Mouse (Mus musculus): ENCODE results near the gene Lypd3. TPM values are rescaled to one million over a fixed set of nuclear protein-coding genes. Genes with fewer than 3 reads are reported as not detected.
"Not testable (repeated sequence)": the region's sequence is repeated elsewhere in the genome, so short reads cannot be mapped to it uniquely, and the experiment has no call there.

Lypd3 gene
- polyA plus RNA-seq, 1 experiment from 2014 or later = not detected

DNA sequence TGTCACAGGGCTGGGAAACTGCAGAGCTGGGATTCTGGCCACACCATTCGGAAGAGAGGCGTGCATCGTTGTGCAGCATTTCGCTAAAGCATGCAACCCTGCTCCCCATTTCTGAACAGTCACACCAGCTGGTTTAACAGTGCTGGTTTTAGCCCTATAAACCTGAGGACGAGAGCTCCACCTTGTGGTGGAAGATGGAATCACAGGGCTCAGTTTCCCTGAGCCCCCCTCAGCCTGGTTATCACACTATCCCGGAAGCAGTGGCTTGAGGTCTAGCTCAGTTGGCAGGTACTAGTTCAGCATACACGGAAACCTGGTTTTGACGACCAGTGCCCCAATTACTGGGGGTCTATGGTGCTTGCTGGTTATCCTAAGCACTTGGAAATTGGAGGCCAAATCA lies 26.2 kb downstream of the Lypd3 start:
- no peaks in the 10 kb centered on the region for H3K79me2 ChIP-seq (ENCODE audit: inconsistent target)
- H3K4me3 ChIP-seq (ENCODE audit: inconsistent target) = no peak overlapping the region
- H3K27ac ChIP-seq = no peak overlapping the region
- WGBS (ENCODE audit: missing documents) = 5% methylated on average over 8 of the region's 8 CpGs
- H3K36me3 ChIP-seq (ENCODE audit: inconsistent target) = no peaks in the 10 kb centered on the region

DNA sequence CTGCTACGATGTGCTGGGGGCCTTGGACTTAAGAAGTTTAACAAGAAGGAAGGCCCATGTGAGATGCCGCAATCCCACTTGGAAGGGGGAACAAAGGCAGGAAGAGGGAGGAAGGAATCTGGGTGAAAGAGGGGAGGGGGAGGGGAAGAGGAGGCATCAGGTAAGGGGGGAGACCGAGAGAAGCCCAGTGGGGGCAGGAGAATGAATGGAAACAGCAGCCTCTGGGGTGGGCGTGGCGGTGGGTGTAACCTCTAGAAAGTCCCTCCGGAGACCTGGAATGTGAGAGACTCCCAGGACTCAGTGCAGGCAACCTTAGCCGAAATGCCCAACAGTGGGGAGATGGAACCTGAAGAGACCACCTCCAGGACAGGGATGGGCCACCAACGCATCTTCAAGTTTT lies 28.0 kb downstream of the Lypd3 start:
- H3K79me2 ChIP-seq (ENCODE audit: inconsistent target) = no peaks in the 10 kb centered on the region
- no peaks in the 10 kb centered on the region for H3K36me3 ChIP-seq (ENCODE audit: inconsistent target)
- H3K4me3 ChIP-seq (ENCODE audit: inconsistent target) = no peak overlapping the region
- H3K27ac ChIP-seq = no peak overlapping the region
- whole genome bisulfite sequencing (ENCODE audit: missing documents) = 69% methylated on average over 8 of the region's 8 CpGs

DNA sequence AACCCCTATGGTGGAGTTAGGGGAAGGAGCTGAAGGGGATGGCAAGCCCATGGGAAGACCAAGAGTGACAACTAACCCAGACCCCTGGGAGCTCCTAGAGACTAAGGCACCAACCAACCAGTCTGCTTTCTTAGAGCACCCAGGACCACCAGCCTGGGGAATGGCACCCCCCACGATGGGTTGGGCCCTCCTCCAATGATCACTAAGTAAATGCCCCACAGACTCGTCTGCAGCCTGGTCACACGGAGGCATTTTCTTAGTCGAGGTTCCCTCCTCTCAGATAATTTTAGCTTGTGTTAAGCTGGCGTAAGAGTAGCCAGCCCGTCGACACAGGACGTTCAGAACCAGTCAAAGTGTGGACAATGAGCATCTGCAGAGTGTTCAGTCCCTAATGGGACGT lies 28.6 kb downstream of the Lypd3 start:
- 83% methylated on average over 9 of the region's 9 CpGs for whole genome bisulfite sequencing (ENCODE audit: missing documents)

DNA sequence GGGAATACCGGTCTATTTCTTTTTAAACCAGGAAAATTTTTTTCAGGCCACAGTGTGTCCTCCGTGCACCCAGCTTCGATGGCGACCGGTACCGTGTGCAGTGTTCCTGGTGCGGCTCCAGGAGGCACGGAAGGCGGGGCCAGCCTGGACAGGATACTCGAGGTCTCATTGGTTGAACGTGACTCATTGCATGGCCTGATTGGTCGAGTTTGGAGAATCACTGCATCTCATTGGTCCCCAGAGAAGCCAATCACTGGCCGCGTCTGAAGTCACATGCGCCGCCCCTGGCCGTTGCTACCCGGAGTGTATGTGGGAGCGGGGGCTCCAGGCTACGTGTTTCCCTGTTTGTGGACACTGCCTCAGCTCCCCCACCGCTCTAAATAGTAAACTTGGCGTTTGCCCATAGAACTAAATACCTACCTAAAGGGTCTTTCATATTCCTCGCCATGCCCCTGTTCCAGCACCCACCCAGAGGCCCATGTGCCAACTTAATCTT lies 35.6 kb downstream of the Lypd3 start:
- Histone ChIP-seq H3K79me2 (ENCODE audit: inconsistent target) (no peaks in the 10 kb centered on the region), H3K27ac (no peak overlapping the region), H3K36me3 (ENCODE audit: inconsistent target) (no peaks in the 10 kb centered on the region), H3K4me3 (ENCODE audit: inconsistent target) (no peak overlapping the region)
- WGBS (ENCODE audit: missing documents) = 93% methylated on average over 23 of the region's 23 CpGs

More for the DNA sequence above, 28.6 kb downstream of the Lypd3 start:
- Histone ChIP-seq H3K27ac (no peak overlapping the region), H3K79me2 (ENCODE audit: inconsistent target) (no peaks in the 10 kb centered on the region), H3K36me3 (ENCODE audit: inconsistent target) (no peaks in the 10 kb centered on the region), H3K4me3 (ENCODE audit: inconsistent target) (no peak overlapping the region)

DNA sequence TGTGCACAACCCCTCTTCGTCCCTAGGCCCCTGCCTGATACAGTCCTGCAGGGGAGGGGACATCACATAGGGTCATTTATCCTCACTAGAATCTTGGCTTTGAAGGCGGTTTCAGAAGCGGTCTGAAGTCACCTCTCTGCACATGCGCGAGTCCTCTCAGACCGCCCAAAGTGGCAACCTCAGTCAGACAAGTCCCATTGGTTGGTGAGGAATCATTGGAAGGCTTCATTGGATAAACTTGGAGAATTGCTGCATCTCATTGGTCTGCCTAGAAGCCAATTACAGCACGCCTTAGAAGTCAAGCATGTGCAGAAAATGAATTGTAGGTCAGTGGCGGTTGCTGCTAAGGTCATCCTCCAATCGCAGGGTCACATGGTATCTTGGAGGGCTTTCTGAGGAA lies 40.2 kb downstream of the Lypd3 start, which contains the start of gene Tex101:
Gene Tex101 (minus strand): TSS at position 101 of the 400 bp plus-strand sequence.
- Histone ChIP-seq H3K79me2 (ENCODE audit: inconsistent target) (no peaks in the 10 kb centered on the region), H3K4me3 (ENCODE audit: inconsistent target) (no peak within 1 kb of the TSS)
- WGBS (ENCODE audit: missing documents) = 93% methylated on average over 9 of the region's 9 CpGs

DNA sequence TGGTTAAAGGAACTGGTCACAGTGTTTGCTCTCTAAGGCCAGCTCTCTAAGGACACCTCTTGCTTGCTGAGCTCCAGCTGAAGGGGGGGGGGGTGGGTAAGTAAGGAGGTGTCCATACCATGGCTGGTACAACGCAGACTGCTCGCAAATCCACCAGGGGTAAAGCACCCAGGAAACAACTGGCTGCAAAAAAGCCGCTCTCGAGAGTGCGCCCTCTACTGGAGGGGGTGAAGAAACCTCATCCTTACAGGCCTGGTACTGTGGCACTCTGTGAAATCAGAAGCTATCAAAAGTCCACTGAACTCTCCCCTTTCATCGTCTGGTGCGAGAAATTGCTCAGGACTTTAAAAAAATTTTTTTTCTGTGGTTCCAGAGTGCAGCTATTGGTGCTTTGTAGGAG lies 47.8 kb downstream of the Lypd3 start:
- WGBS (ENCODE audit: missing documents) = 80% methylated on average over 3 of the region's 7 CpGs
- not testable (repeated sequence) for H3K4me3 ChIP-seq (ENCODE audit: inconsistent target)

More for the DNA sequence above, 40.2 kb downstream of the Lypd3 start, which contains the start of gene Tex101:
- H3K27ac ChIP-seq = no peak within 1 kb of the TSS
- no peaks in the 10 kb centered on the region for H3K36me3 ChIP-seq (ENCODE audit: inconsistent target)

DNA sequence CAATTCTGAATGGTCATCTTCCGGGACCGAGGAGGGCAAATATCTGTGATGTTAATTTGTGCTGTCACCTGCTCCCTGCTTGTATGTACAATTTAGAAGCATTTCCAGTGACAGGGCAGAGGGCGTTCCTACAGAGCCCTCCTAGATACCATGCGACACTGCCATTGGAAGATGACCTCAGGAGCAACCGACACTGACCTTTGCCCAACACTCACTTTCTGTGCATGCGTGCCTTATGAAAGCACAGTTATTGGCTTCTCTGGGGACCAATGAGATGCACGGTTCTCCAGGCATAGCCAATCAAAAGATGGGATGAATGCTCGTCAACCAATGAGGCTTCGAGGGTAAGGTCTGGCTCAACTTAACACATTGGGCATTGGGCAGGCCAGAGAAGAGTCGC lies 51.2 kb downstream of the Lypd3 start:
- H3K4me3 ChIP-seq (ENCODE audit: inconsistent target); H3K79me2 ChIP-seq (ENCODE audit: inconsistent target); H3K27ac ChIP-seq; H3K36me3 ChIP-seq (ENCODE audit: inconsistent target): not testable (repeated sequence)
- WGBS (ENCODE audit: missing documents) = 94% methylated on average over 10 of the region's 10 CpGs

More for the DNA sequence above, 47.8 kb downstream of the Lypd3 start:
- H3K27ac ChIP-seq; H3K36me3 ChIP-seq (ENCODE audit: inconsistent target); H3K79me2 ChIP-seq (ENCODE audit: inconsistent target): not testable (repeated sequence)

Other genes starting within 250 kb of the Lypd3 start
- 19.7 to 29.3 TPM (median 20.3 TPM) in 3 replicates for gene Smg9, start 236.9 kb upstream of the Lypd3 start, polyA plus RNA-seq (2018)
- gene Irgc1, start 184.3 kb upstream of the Lypd3 start, polyA plus RNA-seq (2018) = not detected in 3 replicates
- gene Plaur, start 174.1 kb upstream of the Lypd3 start, polyA plus RNA-seq (2018) = 37.1 to 79.3 TPM (median 71.4 TPM) in 3 replicates
- gene Cadm4, start 154.5 kb upstream of the Lypd3 start, polyA plus RNA-seq (2018) = not detected in 3 replicates
- 0.60 to 3.0 TPM (median 0.77 TPM) in 3 replicates for gene Zfp428, start 129.5 kb upstream of the Lypd3 start, polyA plus RNA-seq (2018)
- not detected in 3 replicates for gene AC161166.1, start 124.1 kb upstream of the Lypd3 start, polyA plus RNA-seq (2018)
- gene Irgq, start 105.9 kb upstream of the Lypd3 start, polyA plus RNA-seq (2018) = 6.1 to 11.9 TPM (median 11.5 TPM) in 3 replicates
- gene Pinlyp, start 90.4 kb upstream of the Lypd3 start, polyA plus RNA-seq (2018) = not detected in 3 replicates
- gene Xrcc1, start 90.3 kb upstream of the Lypd3 start, polyA plus RNA-seq (2018) = 26.7 to 70.1 TPM (median 46.9 TPM) in 3 replicates
- gene Ethe1, start 49.0 kb upstream of the Lypd3 start, polyA plus RNA-seq (2018) = 20.8 to 29.7 TPM (median 27.4 TPM) in 3 replicates
- gene Zfp575, start 48.9 kb upstream of the Lypd3 start, polyA plus RNA-seq (2018) = 0.10 TPM in 1 of 3 replicates, not detected in the others
- 3.0 to 4.3 TPM (median 4.0 TPM) in 3 replicates for gene Phldb3, start 25.8 kb upstream of the Lypd3 start, polyA plus RNA-seq (2018)
- not detected in 3 replicates for gene Tex101, start 40.1 kb downstream of the Lypd3 start, polyA plus RNA-seq (2018)
- not detected in 3 replicates for gene BC049730, start 72.7 kb downstream of the Lypd3 start, polyA plus RNA-seq (2018)
- gene Gm4763, start 90.4 kb downstream of the Lypd3 start, polyA plus RNA-seq (2018) = not detected in 3 replicates
- gene Cd177, start 123.8 kb downstream of the Lypd3 start, polyA plus RNA-seq (2018) = 0.22 to 0.49 TPM (median 0.33 TPM) in 3 replicates
- gene Ceacam10, start 140.7 kb downstream of the Lypd3 start, polyA plus RNA-seq (2018) = 0.85 TPM in 1 of 3 replicates, not detected in the others
- 6.8 to 9.9 TPM (median 7.1 TPM) in 3 replicates for gene Gm9844, start 225.7 kb downstream of the Lypd3 start, polyA plus RNA-seq (2018)
- not detected in 3 replicates for gene Lypd4, start 233.4 kb downstream of the Lypd3 start, polyA plus RNA-seq (2018)
- gene Dmrtc2, start 233.5 kb downstream of the Lypd3 start, polyA plus RNA-seq (2018) = not detected in 3 replicates
- gene Rps19, start 247.8 kb downstream of the Lypd3 start, polyA plus RNA-seq (2018) = 136 to 976 TPM (median 876 TPM) in 3 replicates